Mouse (Mus musculus): ENCODE data around the gene Srf. TPM values are rescaled to one million over a fixed set of nuclear protein-coding genes. Genes with fewer than 3 reads are reported as not detected.

The Srf gene
- 10 to 100 TPM; 51.5 to 56.3 TPM for total RNA-seq (2023)

GRCm38 (mm10) chr17:46555673-46556583 lies at the start of gene Srf:
TSS of gene Srf (minus strand) at chr17:46556175.

GRCm38 (mm10) chr17:46545813-46546564 lies 10.0 kb downstream of the Srf start, which contains the start of gene Cul9:
TSS of gene Cul9 (minus strand) at chr17:46546388.

Other genes starting within 250 kb of the Srf start
- 1 to 10 TPM; 5.3 to 5.9 TPM for gene Abcc10, start 227.8 kb downstream of the Srf start, total RNA-seq (2023)
- 1 to 10 TPM; 5.0 to 9.9 TPM for gene Zfp318, start 172.4 kb downstream of the Srf start, total RNA-seq (2023)
- not detected for gene Crip3, start 127.2 kb downstream of the Srf start, total RNA-seq (2023)
- not detected for gene Slc22a7, start 117.7 kb downstream of the Srf start, total RNA-seq (2023)
- gene Ttbk1, start 68.5 kb downstream of the Srf start, total RNA-seq (2023) = not detected
- 1 to 10 TPM; 3.7 to 5.4 TPM for gene Dnph1, start 59.5 kb downstream of the Srf start, total RNA-seq (2023)
- 1 to 10 TPM; 3.3 to 4.3 TPM for gene Cul9, start 9.8 kb downstream of the Srf start, total RNA-seq (2023)
- under 1 TPM; 0.33 to 0.57 TPM for gene Ptk7, start 73.3 kb upstream of the Srf start, total RNA-seq (2023)
- 10 to 100 TPM; 22.9 to 26.0 TPM for gene Klc4, start 89.8 kb upstream of the Srf start, total RNA-seq (2023)
- 10 to 100 TPM; 22.4 to 22.6 TPM for gene Mrpl2, start 90.1 kb upstream of the Srf start, total RNA-seq (2023)
- 1 to 10 TPM; 3.5 to 3.6 TPM for gene Cul7, start 94.2 kb upstream of the Srf start, total RNA-seq (2023)
- gene Rrp36, start 118.2 kb upstream of the Srf start, total RNA-seq (2023) = 10 to 100 TPM; 13.3 to 16.9 TPM
- 10 to 100 TPM; 41.6 to 50.6 TPM for gene Mea1, start 122.6 kb upstream of the Srf start, total RNA-seq (2023)
- gene Klhdc3, start 124.7 kb upstream of the Srf start, total RNA-seq (2023) = 10 to 100 TPM; 48.5 to 51.8 TPM
- gene Ppp2r5d, start 148.9 kb upstream of the Srf start, total RNA-seq (2023) = 10 to 100 TPM; 24.7 to 30.7 TPM
- 10 to 100 TPM; 19.7 to 20.7 TPM for gene Pex6, start 155.3 kb upstream of the Srf start, total RNA-seq (2023)
- 1 to 10 TPM; 3.2 to 4.0 TPM for gene Gnmt, start 173.0 kb upstream of the Srf start, total RNA-seq (2023)
- 100 to 1,000 TPM in 1 of 2 experiments, 10 to 100 TPM in 1; 84.1 to 101 TPM for gene Cnpy3, start 196.0 kb upstream of the Srf start, total RNA-seq (2023)
- gene Ptcra, start 207.5 kb upstream of the Srf start, total RNA-seq (2023) = not detected
- gene 2310039H08Rik, start 216.5 kb upstream of the Srf start, total RNA-seq (2023) = 10 to 100 TPM in 1 of 2 experiments, 1 to 10 TPM in 1; 9.7 to 10.0 TPM
- 10 to 100 TPM; 39.7 to 45.5 TPM for gene Rpl7l1, start 226.5 kb upstream of the Srf start, total RNA-seq (2023)